Mouse (Mus musculus): ENCODE measurements at regions not wholly inside any gene's neighbourhood (a gene's known extent, or its start where the extent isn't known, plus 50 kb on each side); places are given as distances from the start of the nearest gene placed in this dataset.

GRCm38 (mm10) chr14:120140791-120141747 is 98.8 kb upstream of the Oxgr1 start:
- ATAC-seq (ENCODE audit: extremely low read depth, insufficient number of reproducible peaks, low FRiP score, poor library complexity, severe bottlenecking) = no peak
- Histone ChIP-seq H3K4me3 (ENCODE audit: low read depth, low read length) (no peak overlapping the region), H3K9me3 (replicated peaks) (peaks cover 64% of the 10 kb centered on the region), H3K36me3 (replicated peaks) (no peaks in the 10 kb centered on the region), H3K27me3 (ENCODE audit: insufficient read depth, low read length) (no peaks in the 10 kb centered on the region), H3K4me1 (ENCODE audit: insufficient read depth, low read depth, low read length) (no peaks in the 10 kb centered on the region)
- no peak for DNase-seq (ENCODE audit: low spot score)
- no peak for TF ChIP-seq TAL1 (conservative IDR thresholded peaks at IDR 0.05; ENCODE audit: low read depth, low read length)
- no peak for TF ChIP-seq CTCF (IDR thresholded peaks at IDR 0.05; ENCODE audit: low read depth, low read length)
- TF ChIP-seq POLR2AphosphoS5 (IDR thresholded peaks at IDR 0.05; ENCODE audit: insufficient replicate concordance, low read depth, low read length) = no peak
- TF ChIP-seq GATA2 (IDR thresholded peaks at IDR 0.05; ENCODE audit: borderline replicate concordance, low read depth, low read length) = no peak
- TF ChIP-seq GATA1 (IDR thresholded peaks at IDR 0.05; ENCODE audit: borderline replicate concordance, low read length) = no peak

DNA sequence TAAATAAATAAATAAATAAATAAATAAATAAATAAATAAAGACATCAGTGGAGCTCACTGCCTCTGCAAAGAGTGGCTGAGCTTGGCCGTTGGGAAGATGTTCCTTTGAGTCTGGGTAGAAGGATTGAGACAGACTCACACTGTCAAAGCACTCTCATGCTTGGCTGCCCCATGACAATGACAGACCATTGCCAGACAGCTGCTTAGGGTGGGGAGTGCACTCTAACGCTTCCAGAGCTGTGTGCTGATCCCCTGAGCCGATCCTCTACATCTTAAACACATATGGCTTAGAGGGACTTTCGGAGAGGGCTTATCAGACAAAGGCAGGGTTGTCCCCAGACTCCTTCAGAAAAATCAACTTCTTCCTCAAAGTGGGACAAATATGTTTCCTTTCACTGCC is 100.0 kb upstream of the Oxgr1 start:
- ATAC-seq (ENCODE audit: extremely low read depth, insufficient number of reproducible peaks, low FRiP score, poor library complexity, severe bottlenecking) (no peak), DNase-seq (ENCODE audit: low spot score) (no peak)
- Histone ChIP-seq H3K27me3 (ENCODE audit: insufficient read depth, low read length) (no peaks in the 10 kb centered on the region), H3K36me3 (replicated peaks) (no peaks in the 10 kb centered on the region), H3K9me3 (replicated peaks) (peaks cover 68% of the 10 kb centered on the region), H3K4me1 (ENCODE audit: insufficient read depth, low read depth, low read length) (no peaks in the 10 kb centered on the region), H3K4me3 (ENCODE audit: low read depth, low read length) (no peak overlapping the region)
- TF ChIP-seq GATA1 (IDR thresholded peaks at IDR 0.05; ENCODE audit: borderline replicate concordance, low read length) (no peak), POLR2AphosphoS5 (IDR thresholded peaks at IDR 0.05; ENCODE audit: insufficient replicate concordance, low read depth, low read length) (no peak), GATA2 (IDR thresholded peaks at IDR 0.05; ENCODE audit: borderline replicate concordance, low read depth, low read length) (no peak), CTCF (IDR thresholded peaks at IDR 0.05; ENCODE audit: low read depth, low read length) (no peak), TAL1 (conservative IDR thresholded peaks at IDR 0.05; ENCODE audit: low read depth, low read length) (no peak)

DNA sequence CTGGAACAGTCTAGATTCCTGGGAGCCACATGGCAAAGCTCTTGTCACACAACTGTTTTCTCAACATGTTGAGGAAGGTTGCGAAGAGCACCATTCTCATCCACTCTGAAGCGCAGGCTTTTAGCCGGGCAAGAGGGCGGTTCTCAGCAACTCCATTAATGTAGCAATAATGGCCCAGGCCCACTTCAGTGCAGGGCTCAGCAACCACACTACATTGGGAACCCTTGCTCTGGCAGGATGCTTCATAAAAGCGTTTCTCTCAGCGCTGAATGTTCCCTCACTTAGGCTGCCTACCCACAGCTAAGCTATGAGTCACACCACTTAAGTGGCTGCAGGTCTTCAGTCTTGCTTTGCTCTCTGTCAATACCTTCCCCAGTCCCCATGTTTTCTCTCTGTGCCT is 102.2 kb upstream of the Oxgr1 start:
- H3K27me3 ChIP-seq (ENCODE audit: insufficient read depth, low read length) = no peaks in the 10 kb centered on the region
- no peak for ATAC-seq (ENCODE audit: extremely low read depth, insufficient number of reproducible peaks, low FRiP score, poor library complexity, severe bottlenecking)
- TF ChIP-seq TAL1 (conservative IDR thresholded peaks at IDR 0.05; ENCODE audit: low read depth, low read length) (no peak), POLR2AphosphoS5 (IDR thresholded peaks at IDR 0.05; ENCODE audit: insufficient replicate concordance, low read depth, low read length) (no peak), CTCF (IDR thresholded peaks at IDR 0.05; ENCODE audit: low read depth, low read length) (no peak), GATA1 (IDR thresholded peaks at IDR 0.05; ENCODE audit: borderline replicate concordance, low read length) (no peak), GATA2 (IDR thresholded peaks at IDR 0.05; ENCODE audit: borderline replicate concordance, low read depth, low read length) (no peak)
- DNase-seq (ENCODE audit: low spot score) = no peak
- no peak overlapping the region for H3K4me3 ChIP-seq (ENCODE audit: low read depth, low read length)
- H3K4me1 ChIP-seq (ENCODE audit: insufficient read depth, low read depth, low read length) = no peaks in the 10 kb centered on the region
- H3K9me3 ChIP-seq (replicated peaks) = peaks cover 73% of the 10 kb centered on the region
- no peaks in the 10 kb centered on the region for H3K36me3 ChIP-seq (replicated peaks)

- no peak for ATAC-seq (ENCODE audit: extremely low read depth, insufficient number of reproducible peaks, low FRiP score, poor library complexity, severe bottlenecking)
- TF ChIP-seq TAL1 (conservative IDR thresholded peaks at IDR 0.05; ENCODE audit: low read depth, low read length) = no peak
- no peak for TF ChIP-seq GATA2 (IDR thresholded peaks at IDR 0.05; ENCODE audit: borderline replicate concordance, low read depth, low read length)
- TF ChIP-seq GATA1 (IDR thresholded peaks at IDR 0.05; ENCODE audit: borderline replicate concordance, low read length) = no peak
- no peak for TF ChIP-seq POLR2AphosphoS5 (IDR thresholded peaks at IDR 0.05; ENCODE audit: insufficient replicate concordance, low read depth, low read length)
- TF ChIP-seq CTCF (IDR thresholded peaks at IDR 0.05; ENCODE audit: low read depth, low read length) = no peak
- Histone ChIP-seq H3K4me3 (ENCODE audit: low read depth, low read length) (no peak overlapping the region), H3K4me1 (ENCODE audit: insufficient read depth, low read depth, low read length) (no peaks in the 10 kb centered on the region), H3K36me3 (replicated peaks) (no peaks in the 10 kb centered on the region), H3K27me3 (ENCODE audit: insufficient read depth, low read length) (no peaks in the 10 kb centered on the region), H3K9me3 (replicated peaks) (peaks cover 70% of the 10 kb centered on the region)
- no peak for DNase-seq (ENCODE audit: low spot score)
Measured at GRCm38 (mm10) chr14:120146312-120146711, 104.1 kb upstream of the Oxgr1 start.

GRCm38 (mm10) chr14:120146908-120147770 is 104.9 kb upstream of the Oxgr1 start:
- no peaks in the 10 kb centered on the region for H3K36me3 ChIP-seq (replicated peaks)
- no peaks in the 10 kb centered on the region for H3K27me3 ChIP-seq (ENCODE audit: insufficient read depth, low read length)
- DNase-seq (ENCODE audit: low spot score) (no peak), ATAC-seq (ENCODE audit: extremely low read depth, insufficient number of reproducible peaks, low FRiP score, poor library complexity, severe bottlenecking) (no peak)
- H3K4me1 ChIP-seq (ENCODE audit: insufficient read depth, low read depth, low read length) = no peaks in the 10 kb centered on the region
- H3K4me3 ChIP-seq (ENCODE audit: low read depth, low read length) = no peak overlapping the region
- TF ChIP-seq GATA1 (IDR thresholded peaks at IDR 0.05; ENCODE audit: borderline replicate concordance, low read length) (no peak), CTCF (IDR thresholded peaks at IDR 0.05; ENCODE audit: low read depth, low read length) (no peak), TAL1 (conservative IDR thresholded peaks at IDR 0.05; ENCODE audit: low read depth, low read length) (no peak), POLR2AphosphoS5 (IDR thresholded peaks at IDR 0.05; ENCODE audit: insufficient replicate concordance, low read depth, low read length) (no peak), GATA2 (IDR thresholded peaks at IDR 0.05; ENCODE audit: borderline replicate concordance, low read depth, low read length) (no peak)
- H3K9me3 ChIP-seq (replicated peaks) = peaks cover 68% of the 10 kb centered on the region

DNA sequence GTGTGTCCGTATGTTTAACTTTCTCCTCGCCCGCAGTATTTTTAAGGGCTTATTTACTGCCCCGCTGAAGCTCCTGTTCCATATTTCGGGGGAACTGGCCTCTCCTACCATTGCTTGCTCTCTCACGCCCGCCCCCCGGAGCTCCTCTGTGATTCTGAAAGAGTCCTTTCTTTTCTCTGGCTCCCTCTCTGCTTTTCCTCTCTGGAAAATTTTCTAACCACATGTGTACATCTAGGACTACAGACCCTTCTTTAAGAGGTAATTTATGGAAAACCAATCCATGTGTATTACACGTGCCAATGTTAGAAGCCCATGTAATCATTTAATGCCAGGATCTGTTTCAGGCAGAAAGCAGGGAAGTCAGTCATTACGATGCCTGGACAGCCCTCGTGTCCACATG is 106.6 kb upstream of the Oxgr1 start:
- H3K36me3 ChIP-seq (replicated peaks) = no peaks in the 10 kb centered on the region
- peaks cover 59% of the 10 kb centered on the region for H3K9me3 ChIP-seq (replicated peaks)
- H3K4me1 ChIP-seq (ENCODE audit: insufficient read depth, low read depth, low read length) = no peaks in the 10 kb centered on the region
- ATAC-seq (ENCODE audit: extremely low read depth, insufficient number of reproducible peaks, low FRiP score, poor library complexity, severe bottlenecking) (no peak), DNase-seq (ENCODE audit: low spot score) (no peak)
- H3K27me3 ChIP-seq (ENCODE audit: insufficient read depth, low read length) = no peaks in the 10 kb centered on the region
- no peak overlapping the region for H3K4me3 ChIP-seq (ENCODE audit: low read depth, low read length)
- TF ChIP-seq GATA2 (IDR thresholded peaks at IDR 0.05; ENCODE audit: borderline replicate concordance, low read depth, low read length) (no peak), TAL1 (conservative IDR thresholded peaks at IDR 0.05; ENCODE audit: low read depth, low read length) (no peak), GATA1 (IDR thresholded peaks at IDR 0.05; ENCODE audit: borderline replicate concordance, low read length) (no peak), CTCF (IDR thresholded peaks at IDR 0.05; ENCODE audit: low read depth, low read length) (no peak), POLR2AphosphoS5 (IDR thresholded peaks at IDR 0.05; ENCODE audit: insufficient replicate concordance, low read depth, low read length) (no peak)

All from G1E (cell line).